Mouse (Mus musculus) midbrain, embryonic 15.5 days (tissue): ENCODE measurements around the gene Dlx2. TPM values are rescaled to one million over a fixed set of nuclear protein-coding genes. Genes with fewer than 3 reads are reported as not detected.

Experiments
- ATAC-seq: fragments of 200-750 bp; cut with Nextera tagmentation; replicated peaks from 2 replicates; pipeline ENCODE4 v1.8.0; 2017; ENCODE audit warnings: moderate TSS enrichment
- H3K27ac ChIP-seq: fragments of 300-500 bp; sonication (generic); 2 replicates; pipeline ENCODE4 v1.5.1; 2015; ENCODE audit warnings: mild to moderate bottlenecking, inconsistent platforms
- H3K27me3 ChIP-seq: fragments of 300-500 bp; sonication (generic); replicated peaks from 2 replicates; pipeline ENCODE4 v1.6.1; 2015; ENCODE audit warnings: inconsistent platforms
- H3K36me3 ChIP-seq: fragments of 300-500 bp; sonication (generic); replicated peaks from 2 replicates; pipeline ENCODE4 v1.6.1; 2015; ENCODE audit warnings: inconsistent platforms
- H3K4me1 ChIP-seq: fragments of 300-500 bp; sonication (generic); 2 replicates; pipeline ENCODE4 v1.6.1; 2015; ENCODE audit warnings: inconsistent platforms
- H3K4me2 ChIP-seq: fragments of 300-500 bp; sonication (generic); 2 replicates; pipeline ENCODE4 v1.6.1; 2015; ENCODE audit warnings: inconsistent platforms, mild to moderate bottlenecking, moderate library complexity
- H3K4me3 ChIP-seq: fragments of 300-500 bp; sonication (generic); 2 replicates; pipeline ENCODE4 v1.5.1; 2015; ENCODE audit warnings: mild to moderate bottlenecking, inconsistent platforms
- H3K9ac ChIP-seq: fragments of 300-500 bp; sonication (generic); 2 replicates; pipeline ENCODE4 v1.6.1; 2015; ENCODE audit warnings: mild to moderate bottlenecking, inconsistent platforms
- H3K9me3 ChIP-seq: fragments of 300-500 bp; sonication (generic); 2 replicates; pipeline ENCODE4 v1.6.1; 2016; ENCODE audit warnings: inconsistent platforms
- WGBS: fragments of 180-500 bp; shearing (Covaris S2); methylation state at CpG from one replicate; pipeline ENCODE4 v1.1.7; 2015; ENCODE audit warnings: mixed read lengths; 5-methylcytosine and 5-hydroxymethylcytosine counted together
- polyA plus RNA-seq: library from polyadenylated mRNA; unstranded; fragments of >200 nt; fragmentation: Nextera tagmentation; extraction: Ambion mirVana; gene quantifications from 2 replicates; pipeline ENCODE4 v1.2.1, GENCODE M21; 2015

Gene Dlx2
- polyA plus RNA-seq, 1 experiment from 2014 or later = 8.0 TPM

GRCm38 (mm10) chr2:71533094-71533493 lies 13.5 kb downstream of the Dlx2 start:
- Histone ChIP-seq H3K9ac (no peak overlapping the region), H3K27me3 (peaks cover 84% of the 10 kb centered on the region), H3K36me3 (no peaks in the 10 kb centered on the region), H3K27ac (peak overlapping the region; percentile 0; the same call in 1 of the 2 replicates), H3K4me2 (0 out of 2 replicates have a peak overlapping the region, but pooled peaks have one; percentile 15), H3K4me3 (peak overlapping the region; percentile 4; the same call in 1 of the 2 replicates), H3K4me1 (peaks cover 18% of the 10 kb centered on the region), H3K9me3 (no peaks in the 10 kb centered on the region)
- no peak for ATAC-seq
- WGBS = 8% methylated on average over 5 of the region's 5 CpGs

DNA sequence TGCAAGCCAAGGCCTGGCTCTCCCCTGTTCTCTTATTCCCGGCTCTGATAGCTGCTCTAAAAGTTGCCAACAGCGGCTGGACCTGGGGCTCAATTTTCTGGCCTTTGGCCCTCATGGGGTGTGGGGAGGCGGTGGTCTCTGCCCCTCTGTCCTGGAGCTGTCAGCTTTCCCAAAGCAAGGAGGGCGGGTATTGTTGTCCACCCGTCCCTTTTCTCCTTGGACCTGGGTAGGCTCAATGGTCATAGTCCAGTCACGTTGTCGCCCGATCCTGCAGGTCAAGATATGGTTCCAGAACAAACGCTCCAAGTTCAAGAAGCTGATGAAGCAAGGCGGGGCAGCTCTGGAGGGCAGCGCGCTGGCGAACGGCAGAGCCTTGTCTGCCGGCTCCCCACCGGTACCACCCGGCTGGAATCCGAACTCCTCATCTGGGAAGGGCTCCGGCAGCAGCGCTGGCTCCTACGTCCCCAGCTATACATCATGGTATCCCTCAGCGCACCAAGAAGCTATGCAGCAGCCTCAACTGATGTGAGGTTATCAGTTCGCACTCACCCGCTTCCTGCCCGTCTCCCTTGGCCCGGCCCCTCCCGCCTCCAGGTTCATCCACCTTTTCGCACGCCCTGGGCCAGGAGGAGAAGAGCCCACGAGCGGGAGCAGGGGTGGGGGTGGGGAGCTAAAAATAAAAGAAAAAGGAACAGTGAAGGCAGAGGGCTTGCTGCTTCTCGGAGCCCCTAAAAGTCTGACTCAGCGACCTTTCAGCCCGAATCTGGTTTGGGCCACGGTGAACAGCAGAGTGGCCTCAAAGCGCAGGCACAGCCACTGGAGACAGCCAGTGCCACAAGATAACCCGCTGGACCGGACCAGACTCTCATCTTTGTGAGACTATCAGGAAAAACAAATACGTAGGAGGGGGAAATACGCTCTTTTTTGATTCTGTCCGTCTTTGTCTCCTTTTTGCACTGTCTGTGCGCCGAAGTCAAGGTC lies 14.3 kb downstream of the Dlx2 start:
- Histone ChIP-seq H3K4me2 (peak overlapping the region; percentile 15; the same call in 1 of the 2 replicates), H3K4me3 (peak overlapping the region; percentile 4), H3K9ac (no peak overlapping the region), H3K9me3 (no peaks in the 10 kb centered on the region), H3K36me3 (no peaks in the 10 kb centered on the region), H3K4me1 (peaks cover 18% of the 10 kb centered on the region), H3K27me3 (peaks cover 84% of the 10 kb centered on the region), H3K27ac (peak overlapping the region; percentile 0; the same call in 1 of the 2 replicates)
- under 1% methylated on average over 43 of the region's 43 CpGs for WGBS
- no peak for ATAC-seq

DNA sequence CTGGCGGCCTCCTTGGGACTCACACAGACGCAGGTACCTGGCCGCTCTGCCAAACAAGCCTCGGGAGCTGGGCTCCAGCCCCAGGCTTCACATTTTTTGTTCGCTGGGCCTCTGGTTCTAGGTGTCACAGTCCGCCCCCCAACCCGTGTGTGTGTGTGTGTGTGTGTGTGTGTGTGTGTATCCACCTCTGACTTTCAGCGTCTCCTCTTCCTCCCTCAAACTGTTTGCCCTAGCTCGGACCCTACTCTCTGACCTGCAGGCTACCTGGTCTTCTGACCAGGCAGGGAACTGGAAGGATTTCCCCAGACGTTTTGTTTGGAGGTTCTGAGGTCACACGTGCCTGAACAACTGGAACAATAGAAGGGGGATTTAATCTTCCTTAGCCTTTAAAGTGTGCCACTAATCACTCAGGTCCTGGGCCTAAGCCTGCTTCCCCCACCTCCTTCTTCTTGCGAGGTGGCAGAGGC lies 15.4 kb downstream of the Dlx2 start:
- H3K9me3 ChIP-seq = no peaks in the 10 kb centered on the region
- no peaks in the 10 kb centered on the region for H3K36me3 ChIP-seq
- H3K27me3 ChIP-seq = peaks cover 84% of the 10 kb centered on the region
- ATAC-seq = no peak
- peak overlapping the region; percentile 32 for H3K4me3 ChIP-seq
- H3K27ac ChIP-seq = peak overlapping the region; percentile 25; the same call in 1 of the 2 replicates
- 0% methylated on average over 12 of the region's 12 CpGs for WGBS
- H3K4me2 ChIP-seq = peak overlapping the region; percentile 5; the same call in 1 of the 2 replicates
- H3K4me1 ChIP-seq = peaks cover 18% of the 10 kb centered on the region
- no peak overlapping the region for H3K9ac ChIP-seq

DNA sequence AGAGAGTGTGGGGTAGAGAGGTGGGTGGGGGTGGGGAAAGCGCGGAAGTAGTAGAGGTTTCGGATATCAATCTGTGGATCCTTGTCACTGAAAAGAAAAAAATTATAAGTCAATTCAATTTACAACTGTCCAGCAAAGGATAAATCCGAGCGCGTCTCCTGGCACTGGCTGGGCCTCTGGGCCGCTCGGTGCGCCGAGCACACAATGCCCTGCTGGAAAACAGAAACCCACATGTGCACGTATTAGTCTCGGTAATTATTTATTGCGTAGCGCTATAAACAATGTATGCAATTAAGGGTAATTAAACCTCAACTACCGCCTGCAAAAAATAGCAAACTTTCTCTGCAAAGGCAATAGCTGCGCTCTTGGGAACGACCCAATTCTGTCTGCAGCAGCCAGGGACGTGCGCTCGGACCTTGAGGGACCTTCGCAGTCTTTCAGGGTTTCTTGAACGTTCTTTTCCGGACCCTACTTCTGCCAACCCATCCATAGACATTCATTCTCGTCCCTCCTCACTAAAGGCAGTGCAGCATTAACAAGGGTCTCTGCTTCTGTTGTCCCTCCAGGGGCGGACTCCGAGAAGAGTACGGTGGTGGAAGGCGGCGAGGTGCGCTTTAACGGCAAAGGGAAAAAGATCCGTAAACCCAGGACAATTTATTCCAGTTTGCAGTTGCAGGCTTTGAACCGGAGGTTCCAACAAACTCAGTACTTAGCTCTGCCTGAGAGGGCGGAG lies 16.0 kb downstream of the Dlx2 start:
- Histone ChIP-seq H3K4me1 (peaks cover 18% of the 10 kb centered on the region), H3K27me3 (peaks cover 86% of the 10 kb centered on the region), H3K9me3 (no peaks in the 10 kb centered on the region), H3K27ac (peak overlapping the region; percentile 25), H3K4me2 (peak overlapping the region; percentile 5; the same call in 1 of the 2 replicates), H3K9ac (no peak overlapping the region), H3K36me3 (no peaks in the 10 kb centered on the region), H3K4me3 (peak overlapping the region; percentile 32)
- 1% methylated on average over 34 of the region's 34 CpGs for WGBS
- no peak for ATAC-seq

GRCm38 (mm10) chr2:71529511-71530351 lies 16.8 kb downstream of the Dlx2 start:
- H3K4me2 ChIP-seq = peak overlapping the region; percentile 48
- H3K9ac ChIP-seq = no peak overlapping the region

GRCm38 (mm10) chr2:71528714-71529510 lies 17.6 kb downstream of the Dlx2 start:
- H3K4me1 ChIP-seq = peaks cover 18% of the 10 kb centered on the region
- no peak overlapping the region for H3K9ac ChIP-seq
- H3K4me2 ChIP-seq = peak overlapping the region; percentile 48
- peak overlapping the region; percentile 54 for H3K27ac ChIP-seq
- under 1% methylated on average over 57 of the region's 57 CpGs for WGBS
- H3K27me3 ChIP-seq = peaks cover 87% of the 10 kb centered on the region
- H3K4me3 ChIP-seq = peak overlapping the region; percentile 32
- H3K9me3 ChIP-seq = no peaks in the 10 kb centered on the region
- peak; percentile 48 for ATAC-seq
- no peaks in the 10 kb centered on the region for H3K36me3 ChIP-seq

More at GRCm38 (mm10) chr2:71529511-71530351, 16.8 kb downstream of the Dlx2 start:
- Histone ChIP-seq H3K4me3 (peak overlapping the region; percentile 32), H3K4me1 (peaks cover 18% of the 10 kb centered on the region), H3K27me3 (peaks cover 89% of the 10 kb centered on the region), H3K9me3 (no peaks in the 10 kb centered on the region), H3K36me3 (no peaks in the 10 kb centered on the region), H3K27ac (peak overlapping the region; percentile 54)
- under 1% methylated on average over 60 of the region's 60 CpGs for WGBS
- peak; percentile 82 for ATAC-seq

DNA sequence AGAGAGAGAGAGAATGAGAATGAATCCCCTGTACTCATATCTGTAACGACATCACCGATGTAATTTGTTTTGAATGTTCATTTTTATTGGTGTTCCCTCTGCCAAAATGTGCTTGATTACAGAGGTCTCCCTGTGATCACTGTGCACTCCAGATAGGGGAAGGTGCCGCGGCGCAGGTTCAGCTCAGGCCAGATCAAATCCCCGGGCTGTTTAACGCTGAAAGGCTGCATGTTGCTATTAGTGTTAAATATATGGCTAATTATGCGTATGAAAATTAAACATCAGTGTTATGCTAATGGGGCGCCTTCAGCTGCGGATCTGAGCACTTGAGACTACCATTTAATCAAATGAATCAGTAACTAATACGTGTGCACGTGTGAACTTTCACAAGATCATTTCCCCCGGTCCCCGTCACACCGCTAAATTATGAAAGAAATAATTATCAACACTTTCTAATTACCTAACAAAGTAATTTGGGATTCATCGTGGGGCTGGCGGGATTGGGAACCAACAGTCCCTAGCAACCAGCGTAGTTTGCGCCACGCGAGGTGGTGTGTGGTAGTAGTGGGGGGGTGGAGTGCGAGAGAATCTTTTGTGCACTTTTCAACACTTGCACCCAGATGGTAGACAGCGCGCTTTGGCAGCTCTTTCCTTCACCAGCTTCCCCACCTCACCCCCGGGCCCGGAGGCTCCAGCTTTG lies 18.4 kb downstream of the Dlx2 start, which contains the start of gene Dlx1:
Dlx1 (plus strand) TSS at position 100 of the 700 bp plus-strand sequence.
- Histone ChIP-seq H3K9ac (no peak within 1 kb of the TSS), H3K4me1 (peaks cover 18% of the 10 kb centered on the region), H3K27ac (peak within 1 kb of the TSS; percentile 54), H3K4me2 (peak within 1 kb of the TSS; percentile 48), H3K4me3 (peak within 1 kb of the TSS; percentile 32), H3K36me3 (no peaks in the 10 kb centered on the region), H3K27me3 (peaks cover 87% of the 10 kb centered on the region), H3K9me3 (no peaks in the 10 kb centered on the region)
- ATAC-seq = no peak
- under 1% methylated on average over 26 of the region's 26 CpGs for WGBS

DNA sequence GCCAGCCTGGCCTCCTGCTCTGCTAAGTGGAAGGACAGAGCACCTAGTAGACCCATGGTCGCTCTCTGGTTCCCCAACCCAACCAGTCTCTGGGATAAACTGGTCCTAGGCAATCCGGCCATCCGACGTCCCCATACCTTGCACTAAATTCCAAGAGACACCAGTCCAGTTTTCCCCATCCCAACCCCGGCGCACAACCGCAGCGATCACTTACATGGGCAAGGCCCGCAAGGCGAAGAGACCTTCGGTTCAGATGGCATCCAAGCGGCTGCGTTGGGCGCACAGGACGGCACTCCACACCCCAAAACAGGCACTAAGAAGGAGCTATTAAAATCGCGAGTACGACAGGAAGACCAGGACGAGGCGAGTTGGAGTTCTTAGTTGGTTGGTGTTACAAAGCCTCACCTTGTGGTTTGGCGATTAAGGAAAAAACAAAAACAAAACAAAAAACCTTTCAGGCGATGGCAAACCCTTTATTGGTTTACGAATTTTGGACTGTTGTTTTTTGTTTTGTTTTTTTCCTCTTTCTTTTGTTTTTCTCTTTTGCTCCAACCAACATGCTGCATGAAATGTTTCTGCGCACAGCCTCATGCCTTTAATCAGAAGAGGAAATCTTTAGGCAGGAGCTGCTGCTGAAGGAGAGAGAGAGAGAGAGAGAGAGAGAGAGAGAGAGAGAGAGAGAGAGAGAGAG lies 19.1 kb downstream of the Dlx2 start:
- no peak overlapping the region for H3K9ac ChIP-seq
- ATAC-seq = no peak
- 0 out of 2 replicates have a peak overlapping the region, but pooled peaks have one; percentile 3 for H3K4me2 ChIP-seq
- H3K4me1 ChIP-seq = peaks cover 18% of the 10 kb centered on the region
- peak overlapping the region; percentile 0; the same call in 1 of the 2 replicates for H3K4me3 ChIP-seq
- WGBS = 3% methylated on average over 24 of the region's 24 CpGs
- H3K27me3 ChIP-seq = peaks cover 87% of the 10 kb centered on the region
- no peaks in the 10 kb centered on the region for H3K36me3 ChIP-seq
- no peaks in the 10 kb centered on the region for H3K9me3 ChIP-seq
- H3K27ac ChIP-seq = no peak overlapping the region

DNA sequence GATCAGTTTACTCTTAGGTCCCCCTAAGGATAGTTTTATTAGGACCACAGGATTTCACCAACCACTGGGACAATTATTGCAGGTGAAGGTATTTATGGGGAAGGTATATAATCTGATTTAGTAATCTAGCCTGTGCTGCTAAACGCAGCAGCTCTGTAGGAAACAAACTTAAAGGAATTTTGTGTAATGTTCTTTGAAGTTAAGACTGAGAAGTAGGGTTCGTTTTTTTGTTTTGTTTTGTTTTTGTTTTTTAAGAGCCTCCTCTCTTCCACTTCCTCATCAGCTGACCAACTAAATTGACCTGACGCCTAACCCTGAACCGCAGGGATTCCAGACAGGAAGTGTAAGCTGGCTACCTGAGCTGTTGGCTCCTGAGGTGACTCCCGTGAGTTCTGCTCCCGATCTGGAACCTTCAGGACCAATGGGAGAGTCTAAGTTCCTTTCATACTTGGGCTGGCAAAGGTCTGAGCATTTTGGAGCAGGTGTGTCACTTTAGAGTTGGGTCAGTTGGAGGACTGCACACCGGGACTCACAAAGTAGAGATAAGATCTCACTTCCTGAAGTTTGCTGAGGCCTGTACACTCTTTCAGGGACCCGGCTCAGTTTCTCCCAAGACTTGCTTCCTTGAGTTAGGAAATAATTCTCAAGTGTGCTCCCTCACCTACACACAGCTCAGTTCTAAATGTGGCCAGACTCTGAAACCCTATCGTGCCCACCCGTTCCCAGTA lies 19.8 kb downstream of the Dlx2 start:
- H3K9me3 ChIP-seq = no peaks in the 10 kb centered on the region
- ATAC-seq = no peak
- H3K4me3 ChIP-seq = peak overlapping the region; percentile 0; the same call in 1 of the 2 replicates
- peaks cover 18% of the 10 kb centered on the region for H3K4me1 ChIP-seq
- H3K36me3 ChIP-seq = no peaks in the 10 kb centered on the region
- H3K4me2 ChIP-seq = no peak overlapping the region
- WGBS = 5% methylated on average over 10 of the region's 10 CpGs
- H3K9ac ChIP-seq = no peak overlapping the region
- no peak overlapping the region for H3K27ac ChIP-seq
- H3K27me3 ChIP-seq = peaks cover 85% of the 10 kb centered on the region
